ENCODE assay signal across 20 mouse cellular contexts in the genomic region with DNA sequence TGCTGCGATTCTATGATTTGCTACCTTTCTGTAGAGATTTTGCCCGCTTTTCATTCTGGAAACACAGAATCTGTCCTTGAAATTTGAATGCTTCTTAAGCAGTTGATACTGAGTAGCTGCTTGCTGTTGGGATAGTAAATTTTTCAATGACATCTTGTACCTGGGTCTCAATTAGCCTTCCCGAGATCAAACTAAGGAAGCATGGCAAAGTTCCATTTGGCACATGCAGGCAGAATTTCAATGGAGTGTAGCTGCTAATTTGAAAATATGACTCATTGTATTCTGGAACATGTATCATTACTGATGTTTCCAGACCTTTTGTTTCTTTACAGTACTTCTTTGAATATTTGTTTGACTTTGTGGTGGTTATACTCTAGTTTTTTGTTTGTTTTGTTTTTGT.
DNase-seq lines count a peak whose midpoint lies in the region.
"Had no signal": no experiment of that assay in that cellular context is flagged by ENCODE, and none has a peak within 500 bp of the region (broad histone marks: within the 10 kb centered on the region; RNA-seq: fewer than 3 reads in every experiment).

No protein-coding gene starts in this region.

- intact Hi-C loops in left cerebral cortex, postnatal 4 days (cut with DNase I) = no loop called here

- DNase-seq in cerebellum, postnatal 14 days = peak; percentile 58 to 71
- DNase-seq in cerebellum, adult 18-20 months = no peak
- peak; percentile 20 for DNase-seq in left cerebral cortex, postnatal 4 days
- no peak for DNase-seq in left cerebral cortex, adult 11 months (ENCODE audit: low spot score)
- peak; percentile 11 for DNase-seq in Muller cell, postnatal 12 days (ENCODE audit: inconsistent ontology term)
- no peak for DNase-seq in kidney, postnatal 25 days
- DNase-seq in gastrocnemius, postnatal 25 days = no peak
- DNase-seq: adrenal gland, adult 8-10 months; adrenal gland, postnatal 25 days; B cell, adult 2 months; cerebellum, adult 11-12 months; cerebellum, adult 9-10 months; embryo, embryonic 11 days; forebrain, postnatal 0 days; gastrocnemius, adult 2 months; gastrocnemius, postnatal 14 days; heart, adult 18-20 months; heart, postnatal 10 days; heart, postnatal 4 days; kidney, adult 11 months had no signal

Comparison
In these comparisons a context has a peak if more than half of its experiments do, and no peak if none do; other contexts are left out.
1. DNase-seq: peak in cerebellum, postnatal 14 days (2 of 2), left cerebral cortex, postnatal 4 days (single experiment) and Muller cell, postnatal 12 days (single experiment); none in cerebellum, adult 18-20 months (0 of 2), left cerebral cortex, adult 11 months (single experiment), kidney, postnatal 25 days (0 of 2) and gastrocnemius, postnatal 25 days (single experiment).